Mouse (Mus musculus): ENCODE data around the gene Tmem184b.

Gene Tmem184b

GRCm38 (mm10) chr15:79356481-79356880, 46.9 kb downstream of the Tmem184b start:
- in situ Hi-C loops (cut with MboI; ENCODE audit: low pct_unique_long_range_greater_than_20kb in 1 of 2, low sequenced_read_pairs in 2 of 2, unreplicated experiment in 1 of 2): no loop called here

DNA sequence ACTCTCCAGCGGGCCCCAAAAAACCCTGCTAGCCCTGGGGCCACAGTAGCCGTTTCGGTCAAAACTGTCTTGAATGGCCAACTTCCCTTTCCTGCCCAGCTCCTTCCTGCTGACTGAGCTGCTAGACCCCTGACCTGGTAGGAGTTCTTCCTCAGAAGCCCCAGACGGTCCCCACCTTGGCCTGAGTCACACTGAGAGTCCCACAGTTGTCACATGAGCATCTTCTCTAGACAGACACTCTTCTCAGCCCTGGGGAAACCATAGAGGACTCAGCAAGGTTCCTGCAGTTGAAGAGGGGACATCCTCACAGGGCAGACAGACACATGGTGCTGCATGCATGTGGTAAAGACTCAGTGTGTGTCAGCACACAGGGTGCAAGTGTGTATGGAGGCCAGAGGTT, 48.8 kb downstream of the Tmem184b start:
- in situ Hi-C loops (cut with MboI; ENCODE audit: low pct_unique_long_range_greater_than_20kb in 1 of 2, low sequenced_read_pairs in 2 of 2, unreplicated experiment in 1 of 2): no loop called here

GRCm38 (mm10) chr15:79353690-79354305, 49.6 kb downstream of the Tmem184b start:
- in situ Hi-C loops (cut with MboI; ENCODE audit: low pct_unique_long_range_greater_than_20kb in 1 of 2, low sequenced_read_pairs in 2 of 2, unreplicated experiment in 1 of 2): no loop called here

GRCm38 (mm10) chr15:79352479-79352878, 50.9 kb downstream of the Tmem184b start:
- in situ Hi-C loops (cut with MboI; ENCODE audit: low pct_unique_long_range_greater_than_20kb in 1 of 2, low sequenced_read_pairs in 2 of 2, unreplicated experiment in 1 of 2): no loop called here

GRCm38 (mm10) chr15:79351331-79351767, 52.0 kb downstream of the Tmem184b start:
- in situ Hi-C loops (cut with MboI; ENCODE audit: low pct_unique_long_range_greater_than_20kb in 1 of 2, low sequenced_read_pairs in 2 of 2, unreplicated experiment in 1 of 2): no loop called here

DNA sequence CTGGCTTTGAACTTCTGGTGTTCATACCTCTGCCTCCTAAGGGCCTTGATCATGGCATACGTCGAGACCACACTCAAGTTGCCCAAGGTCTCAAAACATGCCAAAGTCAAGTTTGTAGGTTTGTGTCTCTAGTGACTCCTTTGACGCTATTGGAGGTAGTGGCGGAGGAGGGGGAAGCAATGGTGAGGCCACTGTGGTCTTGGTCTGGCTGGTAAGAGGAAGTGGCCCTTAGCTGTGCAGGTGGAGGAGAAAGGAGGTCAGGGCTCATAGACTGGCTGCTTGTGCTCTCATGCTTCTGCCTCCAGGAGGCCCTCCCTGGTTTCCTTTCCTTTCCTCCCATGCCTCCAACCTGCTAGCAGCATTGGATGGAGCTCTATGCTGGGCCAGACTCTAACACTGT, 52.5 kb downstream of the Tmem184b start:
- in situ Hi-C loops (cut with MboI; ENCODE audit: low pct_unique_long_range_greater_than_20kb in 1 of 2, low sequenced_read_pairs in 2 of 2, unreplicated experiment in 1 of 2): no loop called here

- in situ Hi-C loops (cut with MboI; ENCODE audit: low pct_unique_long_range_greater_than_20kb in 1 of 2, low sequenced_read_pairs in 2 of 2, unreplicated experiment in 1 of 2): no loop called here
Observed at GRCm38 (mm10) chr15:79348651-79349050, 54.7 kb downstream of the Tmem184b start.

GRCm38 (mm10) chr15:79347845-79348506, 55.4 kb downstream of the Tmem184b start:
- in situ Hi-C loops (cut with MboI; ENCODE audit: low pct_unique_long_range_greater_than_20kb in 1 of 2, low sequenced_read_pairs in 2 of 2, unreplicated experiment in 1 of 2): no loop called here

- in situ Hi-C loops (cut with MboI; ENCODE audit: low pct_unique_long_range_greater_than_20kb in 1 of 2, low sequenced_read_pairs in 2 of 2, unreplicated experiment in 1 of 2): no loop called here
Observed at GRCm38 (mm10) chr15:79347165-79347844, 56.1 kb downstream of the Tmem184b start.

GRCm38 (mm10) chr15:79346051-79346793, 57.1 kb downstream of the Tmem184b start, which contains the start of gene Maff:
Maff (plus strand) TSS chr15:79346621.
- in situ Hi-C loops (cut with MboI; ENCODE audit: low pct_unique_long_range_greater_than_20kb in 1 of 2, low sequenced_read_pairs in 2 of 2, unreplicated experiment in 1 of 2): no loop called here

DNA sequence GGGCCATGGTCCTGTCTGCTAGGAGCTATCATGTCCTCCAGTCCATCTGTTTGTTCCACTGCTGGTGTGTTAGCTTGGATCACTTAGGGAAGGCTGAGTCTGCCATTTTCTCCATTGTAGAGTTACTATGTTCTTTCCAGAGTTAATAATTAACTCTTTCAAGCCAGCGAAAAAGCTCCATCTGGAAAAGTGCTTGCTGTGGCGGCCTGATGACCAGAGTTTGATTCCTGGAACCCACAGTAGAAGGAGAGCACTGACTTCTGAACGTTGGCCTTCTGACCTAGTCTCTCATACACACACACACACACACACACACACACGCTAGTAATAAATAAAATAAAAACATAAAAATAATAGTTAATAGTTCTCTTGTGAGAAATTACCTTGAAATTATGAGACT, 58.7 kb downstream of the Tmem184b start:
- in situ Hi-C loops (cut with MboI; ENCODE audit: low pct_unique_long_range_greater_than_20kb in 1 of 2, low sequenced_read_pairs in 2 of 2, unreplicated experiment in 1 of 2): no loop called here

DNA sequence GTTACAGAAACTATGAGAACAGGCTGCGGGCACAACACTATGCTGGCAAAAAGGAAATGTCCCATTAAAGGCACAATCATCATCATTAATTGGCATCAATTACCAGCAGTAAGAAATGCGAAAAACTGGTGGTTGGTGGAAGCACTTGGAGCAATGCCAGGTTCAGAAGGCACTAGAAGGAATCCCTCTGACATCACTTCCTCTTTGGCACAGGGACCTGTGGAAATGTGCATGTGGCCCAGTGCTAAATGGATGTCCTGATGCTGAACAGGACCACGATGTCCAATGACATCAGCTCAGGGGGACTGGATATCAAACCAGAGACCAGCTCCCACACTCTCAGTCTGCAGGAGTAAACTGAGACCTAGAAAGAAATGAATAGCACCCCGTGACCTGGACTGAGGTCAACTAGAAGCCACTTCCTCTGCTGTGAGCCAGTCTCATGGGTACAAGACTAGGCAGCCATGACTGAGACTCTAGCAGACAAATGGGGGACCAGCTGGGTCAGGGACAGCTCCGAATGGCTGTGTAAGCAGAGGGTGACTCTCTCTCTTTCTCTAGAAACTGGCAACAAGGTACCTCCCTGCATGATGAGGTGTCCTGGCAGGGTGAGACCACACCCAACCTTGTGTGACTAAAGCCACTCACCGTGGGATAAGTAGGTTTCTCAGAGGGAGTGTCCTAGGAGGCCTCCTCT, 60.6 kb downstream of the Tmem184b start:
- in situ Hi-C loops (cut with MboI; ENCODE audit: low pct_unique_long_range_greater_than_20kb in 1 of 2, low sequenced_read_pairs in 2 of 2, unreplicated experiment in 1 of 2): no loop called here

- in situ Hi-C loops (cut with MboI; ENCODE audit: low pct_unique_long_range_greater_than_20kb in 1 of 2, low sequenced_read_pairs in 2 of 2, unreplicated experiment in 1 of 2): no loop called here
Observed at GRCm38 (mm10) chr15:79338978-79339377, 64.4 kb downstream of the Tmem184b start.

- in situ Hi-C loops (cut with MboI; ENCODE audit: low pct_unique_long_range_greater_than_20kb in 1 of 2, low sequenced_read_pairs in 2 of 2, unreplicated experiment in 1 of 2): no loop called here
Observed at GRCm38 (mm10) chr15:79335061-79335655, 68.2 kb downstream of the Tmem184b start.

- in situ Hi-C loops (cut with MboI; ENCODE audit: low pct_unique_long_range_greater_than_20kb in 1 of 2, low sequenced_read_pairs in 2 of 2, unreplicated experiment in 1 of 2): no loop called here
Observed at GRCm38 (mm10) chr15:79333409-79333808, 70.0 kb downstream of the Tmem184b start.

GRCm38 (mm10) chr15:79330521-79330920, 72.8 kb downstream of the Tmem184b start:
- in situ Hi-C loops (cut with MboI; ENCODE audit: low pct_unique_long_range_greater_than_20kb in 1 of 2, low sequenced_read_pairs in 2 of 2, unreplicated experiment in 1 of 2): no loop called here

GRCm38 (mm10) chr15:79329979-79330363, 73.4 kb downstream of the Tmem184b start:
- in situ Hi-C loops (cut with MboI; ENCODE audit: low pct_unique_long_range_greater_than_20kb in 1 of 2, low sequenced_read_pairs in 2 of 2, unreplicated experiment in 1 of 2): no loop called here

- in situ Hi-C loops (cut with MboI; ENCODE audit: low pct_unique_long_range_greater_than_20kb in 1 of 2, low sequenced_read_pairs in 2 of 2, unreplicated experiment in 1 of 2): no loop called here
Observed at GRCm38 (mm10) chr15:79329346-79329978, 73.9 kb downstream of the Tmem184b start.
